Mouse (Mus musculus) forebrain, embryonic 15.5 days (tissue): ENCODE data around the gene Bcor. TPM values are rescaled to one million over a fixed set of nuclear protein-coding genes. Genes with fewer than 3 reads are reported as not detected.

Experiments used
- ATAC-seq: fragments of 200-750 bp; cut with Nextera tagmentation; replicated peaks from 2 replicates; pipeline ENCODE4 v1.8.0; 2017; ENCODE audit warnings: mild to moderate bottlenecking, moderate TSS enrichment, moderate library complexity
- H3K27ac ChIP-seq: fragments of 300-500 bp; sonication (generic); replicated peaks from 2 replicates; pipeline ENCODE4 v1.5.1; 2015; ENCODE audit warnings: mild to moderate bottlenecking, inconsistent platforms
- H3K27me3 ChIP-seq: fragments of 300-500 bp; sonication (generic); 2 replicates; pipeline ENCODE4 v1.6.1; 2015; ENCODE audit warnings: inconsistent platforms
- H3K36me3 ChIP-seq: fragments of 300-500 bp; sonication (generic); 2 replicates; pipeline ENCODE4 v1.6.1; 2015; ENCODE audit warnings: mild to moderate bottlenecking, inconsistent platforms
- H3K4me1 ChIP-seq: fragments of 300-500 bp; sonication (generic); 2 replicates; pipeline ENCODE4 v1.6.1; 2015; ENCODE audit warnings: inconsistent platforms
- H3K4me2 ChIP-seq: fragments of 300-500 bp; sonication (generic); replicated peaks from 2 replicates; pipeline ENCODE4 v1.6.1; 2015; ENCODE audit warnings: mild to moderate bottlenecking, inconsistent platforms
- H3K4me3 ChIP-seq: fragments of 300-500 bp; sonication (generic); 2 replicates; pipeline ENCODE4 v1.5.1; 2015; ENCODE audit warnings: mild to moderate bottlenecking, inconsistent platforms
- H3K9ac ChIP-seq: fragments of 300-500 bp; sonication (generic); replicated peaks from 2 replicates; pipeline ENCODE4 v1.6.1; 2015; ENCODE audit warnings: mild to moderate bottlenecking, inconsistent platforms
- H3K9me3 ChIP-seq: fragments of 300-500 bp; sonication (generic); 2 replicates; pipeline ENCODE4 v1.6.1; 2016; ENCODE audit warnings: inconsistent platforms
- WGBS: fragments of 180-500 bp; shearing (Covaris S2); methylation state at CpG from one replicate; pipeline ENCODE4 v1.1.7; 2015; ENCODE audit warnings: mixed read lengths; 5-methylcytosine and 5-hydroxymethylcytosine counted together
- polyA plus RNA-seq: library from polyadenylated mRNA; unstranded; fragments of >200 nt; fragmentation: Nextera tagmentation; extraction: Ambion mirVana; gene quantifications from 2 replicates; pipeline ENCODE4 v1.2.1, GENCODE M21; 2015

Gene Bcor
- polyA plus RNA-seq, 1 experiment from 2014 or later: 18.6 TPM

DNA sequence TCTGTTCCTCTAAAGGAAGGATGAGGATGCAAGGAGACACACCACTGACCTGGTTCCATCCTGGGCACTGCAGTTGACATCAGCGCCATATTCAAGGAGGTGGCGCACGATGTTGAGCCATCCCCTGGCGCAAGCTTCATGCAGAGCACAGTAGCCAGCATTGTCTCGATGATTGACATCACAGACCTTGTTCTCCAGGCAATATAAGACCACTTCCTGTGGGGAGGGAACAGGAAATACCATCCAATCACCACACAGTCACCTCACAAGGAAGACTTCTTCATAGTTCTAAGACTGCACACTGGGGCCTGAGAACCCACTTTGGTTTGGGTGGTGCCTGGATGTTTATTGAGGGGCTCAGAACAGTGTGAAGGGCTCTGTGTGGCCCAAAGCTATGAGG lies 118.7 kb downstream of the Bcor start:
- no peak for ATAC-seq
- WGBS: 85% methylated on average over 5 of the region's 5 CpGs
- peaks cover 34% of the 10 kb centered on the region for H3K36me3 ChIP-seq

DNA sequence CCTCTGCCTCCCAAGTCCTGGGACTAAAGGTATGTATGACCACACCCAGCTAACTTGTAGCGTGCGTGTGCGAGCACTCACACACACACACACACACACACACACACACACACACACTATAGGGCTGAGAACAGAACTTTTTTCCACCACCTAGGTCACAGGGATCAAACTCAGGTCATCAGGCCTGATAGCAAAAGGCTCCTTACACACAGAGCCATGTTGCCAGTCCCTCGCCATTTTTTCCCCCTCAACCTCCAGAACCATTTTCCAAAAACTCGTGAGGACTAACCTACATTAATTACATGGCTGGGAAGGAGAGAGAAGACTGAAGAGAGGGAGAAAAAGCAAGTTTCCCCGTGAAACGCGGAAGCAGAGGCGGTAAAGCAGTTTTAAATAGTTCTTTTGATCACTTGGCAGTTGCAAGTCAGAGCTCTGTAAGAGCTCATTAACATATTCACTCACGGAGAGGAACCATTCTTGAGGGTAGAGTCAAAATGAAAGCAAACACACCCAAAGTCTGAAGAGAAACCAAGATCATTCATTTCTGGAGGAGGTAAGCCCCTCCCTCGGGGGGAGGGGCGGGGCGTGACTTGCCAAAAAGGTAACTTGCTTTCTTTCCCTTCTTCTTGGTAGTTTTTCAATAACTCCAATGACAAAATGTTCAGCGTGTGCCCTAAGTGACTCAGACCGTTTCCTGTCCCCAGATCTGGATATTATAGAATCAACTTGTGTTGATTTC lies 145.3 kb downstream of the Bcor start:
- no peak for ATAC-seq
- H3K4me1 ChIP-seq: no peaks in the 10 kb centered on the region
- WGBS: 38% methylated on average over 15 of the region's 15 CpGs

More for the DNA sequence above, 118.7 kb downstream of the Bcor start:
- Histone ChIP-seq H3K4me2 (no peak overlapping the region), H3K9me3 (no peaks in the 10 kb centered on the region), H3K4me1 (no peaks in the 10 kb centered on the region), H3K9ac (no peak overlapping the region), H3K4me3 (no peak overlapping the region), H3K27ac (no peak overlapping the region), H3K27me3 (no peaks in the 10 kb centered on the region)

DNA sequence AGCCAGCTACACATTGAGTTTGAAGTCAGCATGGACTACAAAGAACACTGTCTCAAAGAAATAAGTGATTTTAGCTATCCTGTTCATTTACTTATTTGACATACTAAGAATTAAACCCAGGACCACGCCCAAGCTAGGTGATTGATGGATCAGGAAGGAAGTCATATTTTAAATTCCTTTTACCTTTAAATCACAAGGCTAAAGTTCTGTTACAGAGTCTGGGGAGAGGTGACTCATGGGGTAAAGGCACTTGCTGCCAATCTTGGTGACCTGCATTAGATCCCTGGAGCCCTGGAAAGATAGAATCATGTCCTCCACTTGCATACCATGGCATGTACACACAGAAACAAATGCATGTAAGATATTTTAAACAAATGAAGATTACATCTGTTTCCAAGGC lies 149.5 kb downstream of the Bcor start:
- peaks cover 27% of the 10 kb centered on the region for H3K4me1 ChIP-seq
- peaks cover 4% of the 10 kb centered on the region; the same call in 1 of the 2 replicates for H3K27me3 ChIP-seq
- H3K27ac ChIP-seq: no peak overlapping the region
- no peak overlapping the region for H3K4me3 ChIP-seq
- no peak overlapping the region for H3K4me2 ChIP-seq
- no peak for ATAC-seq
- 90% methylated on average over 1 of the region's 1 CpGs for WGBS
- H3K9me3 ChIP-seq: no peaks in the 10 kb centered on the region
- H3K36me3 ChIP-seq: no peaks in the 10 kb centered on the region
- H3K9ac ChIP-seq: no peak overlapping the region

More for the DNA sequence above, 145.3 kb downstream of the Bcor start:
- Histone ChIP-seq H3K4me2 (no peak overlapping the region), H3K36me3 (no peaks in the 10 kb centered on the region), H3K9ac (no peak overlapping the region), H3K27me3 (no peaks in the 10 kb centered on the region), H3K4me3 (no peak overlapping the region), H3K9me3 (no peaks in the 10 kb centered on the region), H3K27ac (no peak overlapping the region)

DNA sequence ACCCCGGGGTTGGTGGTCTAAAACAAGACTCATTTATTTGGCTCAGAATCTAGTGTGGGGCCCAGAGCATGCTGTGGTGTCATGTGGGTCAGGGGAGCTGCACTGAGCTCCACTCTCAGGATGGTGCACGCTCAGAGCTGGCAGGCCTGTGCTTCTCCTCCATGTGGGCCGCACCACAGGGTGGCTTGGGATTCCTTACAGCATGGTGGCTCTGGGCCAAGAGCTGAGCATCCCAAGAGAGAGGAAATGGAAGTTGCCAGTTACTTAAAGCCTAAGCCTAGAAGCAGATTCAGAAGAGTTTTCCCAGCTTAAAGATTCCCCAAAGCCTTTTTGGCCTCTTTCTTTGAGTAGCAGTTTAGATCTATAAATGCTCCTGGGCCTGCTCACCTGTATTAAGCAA lies 151.1 kb downstream of the Bcor start:
- Histone ChIP-seq H3K4me1 (peaks cover 43% of the 10 kb centered on the region), H3K27ac (no peak overlapping the region), H3K4me3 (no peak overlapping the region), H3K9me3 (no peaks in the 10 kb centered on the region), H3K4me2 (no peak overlapping the region), H3K36me3 (no peaks in the 10 kb centered on the region), H3K9ac (no peak overlapping the region), H3K27me3 (peaks cover 4% of the 10 kb centered on the region; the same call in 1 of the 2 replicates)
- WGBS: 21% methylated on average over 3 of the region's 3 CpGs
- no peak for ATAC-seq

DNA sequence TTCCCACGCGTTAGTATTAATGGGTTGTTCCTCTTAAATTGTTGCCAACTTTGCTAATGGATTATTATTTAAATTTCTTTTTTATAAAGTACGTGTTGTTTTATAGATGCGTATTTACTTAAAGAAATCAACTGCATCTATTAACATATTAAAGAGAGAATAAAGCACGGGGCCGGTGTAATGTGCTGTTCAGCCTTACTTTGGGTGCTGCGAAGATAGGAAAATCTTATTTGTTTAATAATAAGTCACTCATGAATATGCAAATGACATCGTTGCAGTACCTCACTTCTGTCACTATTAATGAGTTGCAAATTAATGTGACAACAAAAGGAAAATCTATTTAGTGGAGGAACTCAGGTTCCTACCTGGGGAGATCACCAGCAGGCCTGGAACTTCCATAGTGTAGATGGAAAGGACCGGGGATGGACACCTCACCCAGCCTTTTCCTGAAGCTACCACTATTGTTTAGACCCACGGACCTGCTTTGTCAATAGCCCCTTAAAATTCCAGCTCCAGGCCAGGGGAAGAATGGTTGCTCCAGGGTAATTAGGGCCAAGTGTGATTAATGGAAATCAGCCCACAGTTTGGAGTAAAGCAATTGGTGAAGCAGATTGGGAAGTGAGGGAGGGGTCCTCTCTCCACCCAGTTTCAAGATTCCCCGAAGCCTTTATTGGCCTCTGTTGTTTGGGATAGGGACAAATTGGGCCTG lies 152.2 kb downstream of the Bcor start:
- H3K4me3 ChIP-seq: no peak overlapping the region; the same call in 1 of the 2 replicates
- H3K27ac ChIP-seq: peak overlapping the region; percentile 97
- H3K4me2 ChIP-seq: peak overlapping the region; percentile 67
- 4% methylated on average over 11 of the region's 11 CpGs for WGBS
- no peak for ATAC-seq
- no peaks in the 10 kb centered on the region for H3K36me3 ChIP-seq
- peaks cover 4% of the 10 kb centered on the region for H3K27me3 ChIP-seq
- no peaks in the 10 kb centered on the region for H3K9me3 ChIP-seq
- H3K9ac ChIP-seq: no peak overlapping the region
- H3K4me1 ChIP-seq: peaks cover 53% of the 10 kb centered on the region

DNA sequence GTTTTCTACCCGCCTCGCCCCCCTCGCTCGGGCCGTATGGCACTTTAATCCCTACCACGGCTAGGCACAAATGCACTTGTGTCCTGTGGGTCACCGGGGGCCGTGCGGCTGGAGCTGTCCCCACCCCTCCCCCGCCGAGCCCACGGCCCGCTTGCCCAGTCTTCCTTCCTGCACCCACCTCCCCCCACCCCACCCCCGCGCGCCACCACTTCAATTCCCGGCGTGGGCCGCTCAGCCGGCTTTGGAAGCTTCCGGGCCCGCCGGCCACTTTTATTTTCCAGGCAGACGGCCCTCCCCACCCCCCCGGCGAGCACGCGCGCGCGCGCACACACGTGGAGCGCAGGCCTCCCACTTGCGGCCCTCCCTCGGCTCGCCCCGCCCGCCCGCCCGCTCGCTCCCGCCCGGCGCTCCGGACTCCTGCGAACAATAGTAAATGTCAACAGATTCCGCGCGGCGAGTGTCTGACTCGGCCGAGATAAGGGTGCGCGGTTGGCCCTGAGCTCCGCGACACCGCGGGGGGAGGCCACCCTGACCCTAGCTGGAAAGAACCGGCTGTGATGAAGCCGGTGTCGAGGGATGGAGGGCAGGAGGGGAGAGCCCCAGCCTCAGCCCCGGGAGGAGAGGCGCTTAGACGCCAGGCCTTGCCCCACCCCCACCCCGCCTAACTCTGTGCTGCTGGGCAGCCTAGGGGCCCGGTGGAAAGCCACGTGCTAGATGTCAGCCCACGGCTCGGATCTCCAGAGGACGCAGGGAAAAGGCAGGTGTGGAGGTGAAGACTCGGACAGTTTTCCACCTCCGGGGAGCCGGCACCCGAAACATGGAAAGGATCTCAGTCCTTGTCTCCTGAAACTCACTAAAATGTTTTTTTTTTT lies 153.0 kb downstream of the Bcor start:
- peak; percentile 60 for ATAC-seq
- peaks cover 60% of the 10 kb centered on the region for H3K4me1 ChIP-seq
- H3K9ac ChIP-seq: peak overlapping the region; percentile 59
- peaks cover 4% of the 10 kb centered on the region for H3K27me3 ChIP-seq
- no peaks in the 10 kb centered on the region for H3K9me3 ChIP-seq
- no peaks in the 10 kb centered on the region for H3K36me3 ChIP-seq
- H3K4me2 ChIP-seq: peak overlapping the region; percentile 67
- 7% methylated on average over 61 of the region's 75 CpGs for WGBS
- peak overlapping the region; percentile 97 for H3K27ac ChIP-seq
- peak overlapping the region; percentile 44 for H3K4me3 ChIP-seq

DNA sequence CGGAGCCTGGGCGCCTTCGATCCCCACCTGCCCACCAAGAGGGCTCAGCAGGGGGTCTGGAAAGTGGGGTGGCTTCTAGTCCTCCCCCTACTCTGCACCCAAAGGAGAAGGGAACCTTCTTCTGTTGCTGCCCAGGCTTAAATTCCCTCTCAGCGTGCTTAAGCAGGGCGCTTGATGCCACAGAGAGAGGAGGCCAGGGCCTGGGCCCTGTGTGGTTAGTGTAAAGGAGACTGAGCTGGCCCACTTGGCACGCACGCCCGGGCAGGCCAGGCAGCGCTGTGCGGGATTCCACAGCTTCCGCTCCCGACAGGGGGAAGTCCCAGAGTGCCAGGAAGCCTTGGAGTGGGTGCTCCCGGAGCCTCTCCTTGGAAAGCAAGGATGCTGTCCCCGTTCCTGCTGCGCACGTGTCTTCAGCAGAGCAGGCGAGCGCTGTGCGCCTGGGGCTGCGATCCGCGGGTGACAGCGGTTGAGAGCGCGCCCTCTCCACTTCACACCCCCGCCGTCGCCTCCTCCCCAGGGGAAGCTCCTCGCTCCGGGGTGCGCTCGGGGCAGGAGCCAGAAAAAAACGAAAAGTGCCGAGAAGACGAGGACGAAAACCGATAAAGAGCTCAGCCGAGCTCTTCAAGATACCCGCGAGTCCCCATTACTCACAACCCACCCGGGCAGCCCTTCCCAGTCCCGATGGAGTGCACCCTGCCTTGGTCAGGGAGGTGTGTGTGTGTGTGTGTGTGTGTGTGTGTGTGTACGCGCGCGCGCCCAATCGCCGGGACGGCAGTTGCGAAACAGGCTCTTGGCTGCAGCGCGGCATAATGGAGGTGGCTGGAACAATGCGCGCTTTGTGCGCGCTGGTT lies 153.9 kb downstream of the Bcor start:
- peak overlapping the region; percentile 97 for H3K27ac ChIP-seq
- peak overlapping the region; percentile 59 for H3K9ac ChIP-seq
- peak overlapping the region; percentile 67 for H3K4me2 ChIP-seq
- H3K4me3 ChIP-seq: peak overlapping the region; percentile 44
- H3K36me3 ChIP-seq: no peaks in the 10 kb centered on the region
- 4% methylated on average over 57 of the region's 57 CpGs for WGBS
- H3K27me3 ChIP-seq: peaks cover 4% of the 10 kb centered on the region
- no peaks in the 10 kb centered on the region for H3K9me3 ChIP-seq
- peaks cover 68% of the 10 kb centered on the region for H3K4me1 ChIP-seq
- ATAC-seq: peak; percentile 80

DNA sequence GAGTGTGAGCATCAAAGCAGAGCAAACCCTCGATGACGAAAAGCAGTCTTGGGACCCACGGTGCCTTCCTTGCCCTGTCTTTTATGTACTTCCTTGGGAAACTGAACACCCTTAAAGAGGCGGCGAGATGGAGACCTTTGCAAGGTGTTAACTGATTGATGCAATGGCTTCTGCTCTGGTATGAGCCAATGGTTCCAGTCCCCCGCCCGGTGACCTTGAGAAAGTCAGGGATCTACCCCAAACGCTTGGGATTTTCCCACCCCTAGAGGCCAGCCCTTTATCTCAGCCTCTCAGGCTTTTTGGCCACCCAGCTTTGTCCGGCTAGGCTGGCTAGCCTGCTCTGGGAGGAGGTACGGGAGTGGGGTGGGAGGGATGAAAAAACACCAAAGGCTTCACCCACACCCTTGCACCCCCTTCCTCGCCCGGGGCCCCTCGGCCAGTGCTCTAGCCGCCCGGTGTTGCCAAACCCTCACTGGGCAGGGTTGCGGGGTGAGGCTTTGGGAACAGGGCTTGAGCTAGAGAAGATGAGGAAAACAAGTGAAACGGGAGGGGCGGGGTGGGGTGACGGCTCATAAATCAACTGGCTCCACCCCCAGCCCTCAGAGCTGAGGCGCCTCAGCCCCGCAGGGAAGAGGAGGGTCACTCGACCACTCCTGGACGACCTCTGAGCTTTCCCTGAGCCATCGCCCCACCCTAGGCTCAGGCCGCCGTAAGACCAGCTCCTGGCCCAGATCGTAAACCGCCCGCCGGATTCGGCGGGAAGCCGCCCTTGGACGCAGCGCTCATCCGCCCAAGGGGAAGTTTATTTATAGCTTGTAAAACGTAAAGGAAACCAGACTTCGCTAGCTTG lies 154.7 kb downstream of the Bcor start:
- Histone ChIP-seq H3K9me3 (no peaks in the 10 kb centered on the region), H3K4me3 (peak overlapping the region; percentile 44), H3K36me3 (no peaks in the 10 kb centered on the region), H3K4me1 (peaks cover 77% of the 10 kb centered on the region), H3K9ac (peak overlapping the region; percentile 59), H3K27ac (peak overlapping the region; percentile 97), H3K27me3 (peaks cover 4% of the 10 kb centered on the region), H3K4me2 (peak overlapping the region; percentile 67)
- 7% methylated on average over 33 of the region's 38 CpGs for WGBS
- ATAC-seq: no peak

DNA sequence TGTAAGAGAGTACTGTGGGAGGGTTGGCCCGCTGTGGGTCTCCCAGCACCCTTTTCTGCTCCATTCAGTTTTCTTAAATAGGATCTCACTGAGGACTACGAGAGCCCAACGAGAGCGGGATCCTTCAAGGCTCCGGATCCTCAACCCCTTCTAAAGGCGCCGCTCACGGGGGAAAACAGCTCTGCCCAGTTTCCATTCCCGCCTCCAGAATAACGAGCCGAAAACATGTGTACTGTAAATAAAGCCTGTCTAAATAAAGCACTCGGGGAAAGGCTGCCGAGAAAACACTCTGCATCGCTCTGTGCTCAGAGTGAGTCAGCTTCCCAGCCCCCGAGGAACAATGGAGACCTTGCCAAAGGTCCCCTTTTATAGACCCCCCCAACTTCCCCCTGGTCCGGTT lies 155.7 kb downstream of the Bcor start:
- 10% methylated on average over 16 of the region's 16 CpGs for WGBS
- ATAC-seq: no peak
- peaks cover 4% of the 10 kb centered on the region for H3K27me3 ChIP-seq

DNA sequence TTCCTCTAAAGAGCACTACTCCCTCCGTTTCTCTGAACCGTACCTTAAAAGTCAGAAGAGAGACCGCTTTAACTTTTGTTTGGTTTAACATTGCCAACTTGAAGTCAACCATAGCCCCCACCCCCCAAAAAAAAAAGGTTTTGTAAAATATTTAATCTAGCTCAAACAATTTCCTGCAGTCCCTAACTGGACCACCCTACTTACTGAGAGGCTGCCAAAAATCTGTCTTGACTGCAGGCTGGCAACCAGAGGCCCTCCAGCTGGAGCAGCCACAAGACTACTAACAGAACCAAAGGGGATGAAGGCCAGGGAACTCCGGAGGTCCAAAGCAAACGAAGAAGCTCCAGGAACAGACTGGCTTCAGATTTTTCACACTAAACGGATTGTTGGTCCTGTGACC lies 156.2 kb downstream of the Bcor start:
- WGBS: 24% methylated on average over 6 of the region's 6 CpGs
- no peak for ATAC-seq

More for the DNA sequence above, 155.7 kb downstream of the Bcor start:
- Histone ChIP-seq H3K9me3 (no peaks in the 10 kb centered on the region), H3K4me1 (peaks cover 85% of the 10 kb centered on the region), H3K9ac (peak overlapping the region; percentile 7; the same call in 1 of the 2 replicates), H3K4me3 (no peak overlapping the region), H3K36me3 (no peaks in the 10 kb centered on the region), H3K4me2 (0 out of 2 replicates have a peak overlapping the region, but pooled peaks have one; percentile 6), H3K27ac (peak overlapping the region; percentile 46; the same call in 1 of the 2 replicates)

More for the DNA sequence above, 156.2 kb downstream of the Bcor start:
- peak overlapping the region; percentile 46; the same call in 1 of the 2 replicates for H3K27ac ChIP-seq
- H3K9me3 ChIP-seq: no peaks in the 10 kb centered on the region
- no peak overlapping the region for H3K9ac ChIP-seq
- no peaks in the 10 kb centered on the region for H3K36me3 ChIP-seq
- no peak overlapping the region for H3K4me3 ChIP-seq
- H3K4me2 ChIP-seq: no peak overlapping the region
- H3K27me3 ChIP-seq: peaks cover 4% of the 10 kb centered on the region
- peaks cover 85% of the 10 kb centered on the region for H3K4me1 ChIP-seq
